Comparison of ENCODE assay signal across 9 mouse cellular contexts in the genomic region with DNA sequence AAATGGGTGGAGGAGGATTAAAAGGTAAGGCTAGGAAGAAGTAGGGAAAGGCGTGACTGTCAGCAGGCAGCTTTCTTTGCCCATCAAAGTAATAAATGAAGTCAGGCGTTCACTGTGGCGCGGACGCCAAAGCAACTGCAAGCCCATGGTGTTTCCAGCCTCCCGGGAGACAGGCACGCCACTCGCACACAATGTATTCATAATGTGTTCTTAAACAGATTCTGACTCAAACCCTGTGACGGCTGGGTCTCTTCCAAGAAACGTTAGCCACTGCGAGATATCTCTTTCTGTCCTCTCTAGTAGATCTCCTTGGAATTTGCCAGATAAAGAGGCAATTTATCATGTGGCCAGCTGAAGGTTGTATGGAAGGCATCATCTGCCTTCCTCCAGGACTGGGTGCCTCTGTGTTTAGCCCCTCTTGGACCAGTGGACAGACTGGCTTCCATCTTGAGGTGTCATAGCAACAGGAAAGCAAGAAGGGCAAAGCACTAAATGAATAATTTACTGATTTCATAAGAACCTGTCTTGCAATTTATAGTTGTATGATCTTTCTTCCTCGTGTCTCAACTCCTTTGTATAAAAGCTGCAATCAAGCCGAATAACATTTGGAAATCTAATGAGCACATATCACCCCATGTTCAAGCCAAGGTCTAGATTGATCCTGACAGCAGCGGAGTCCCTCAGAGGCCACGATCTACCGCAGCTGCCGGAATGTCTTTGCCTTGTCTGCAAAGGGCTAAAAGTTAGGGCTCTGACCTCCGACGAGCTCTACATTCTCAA.
A peak's percentile ranks its signal among the peaks of the same experiment; 100 is the strongest.
DNase-seq lines count a peak whose midpoint lies in the region; ATAC-seq and TF ChIP-seq lines count a peak whose summit lies in the region.
"Had no signal": no experiment of that assay in that cellular context is flagged by ENCODE, and none has a peak within 500 bp of the region (broad histone marks: within the 10 kb centered on the region; RNA-seq: fewer than 3 reads in every experiment).

No protein-coding gene starts in this region.

- H3K4me1 ChIP-seq in intestine, postnatal 0 days (replicated peaks; ENCODE audit: control insufficient read depth, insufficient read depth, low read length) = peaks cover 12% of the 10 kb centered on the region
- H3K4me1 ChIP-seq in intestine, embryonic 15.5 days (replicated peaks) = peaks cover 33% of the 10 kb centered on the region
- H3K4me1 ChIP-seq in forebrain, embryonic 13.5 days = peaks cover 77% of the 10 kb centered on the region
- H3K4me1 ChIP-seq in midbrain, embryonic 13.5 days (replicated peaks) = peaks cover 83% of the 10 kb centered on the region

- WGBS in intestine, postnatal 0 days = 68% methylated on average over 19 of the region's 19 CpGs
- 62% methylated on average over 19 of the region's 19 CpGs for WGBS in intestine, embryonic 15.5 days
- WGBS in forebrain, embryonic 13.5 days = 48% methylated on average over 19 of the region's 19 CpGs
- 41% methylated on average over 19 of the region's 19 CpGs for WGBS in midbrain, embryonic 13.5 days

- no peaks in the 10 kb centered on the region for H3K9me3 ChIP-seq in intestine, postnatal 0 days (ENCODE audit: control insufficient read depth)
- H3K9me3 ChIP-seq in intestine, embryonic 15.5 days = no peaks in the 10 kb centered on the region
- no peaks in the 10 kb centered on the region for H3K9me3 ChIP-seq in forebrain, embryonic 13.5 days (replicated peaks)
- no peaks in the 10 kb centered on the region for H3K9me3 ChIP-seq in midbrain, embryonic 13.5 days
- H3K9me3 ChIP-seq: limb, embryonic 15.5 days had no signal

- no peak for ATAC-seq in intestine, postnatal 0 days
- no peak for ATAC-seq in intestine, embryonic 15.5 days
- ATAC-seq in forebrain, embryonic 13.5 days = no peak
- ATAC-seq in midbrain, embryonic 13.5 days = peak; percentile 41

- no peaks in the 10 kb centered on the region for H3K36me3 ChIP-seq in intestine, postnatal 0 days (ENCODE audit: control insufficient read depth, insufficient read depth)
- no peaks in the 10 kb centered on the region for H3K36me3 ChIP-seq in intestine, embryonic 15.5 days
- 0 out of 2 replicates have a peak, but pooled peaks cover 3% of the 10 kb centered on the region for H3K36me3 ChIP-seq in forebrain, embryonic 13.5 days (ENCODE audit: poor library complexity, severe bottlenecking)
- H3K36me3 ChIP-seq in midbrain, embryonic 13.5 days = no peaks in the 10 kb centered on the region
- H3K36me3 ChIP-seq: limb, embryonic 15.5 days had no signal

- DNase-seq in adrenal gland, postnatal 14 days = peak; percentile 54
- no peak for DNase-seq in frontal cortex, adult 2 months (ENCODE audit: extremely low spot score in 1 of 2, low spot score in 1 of 2)
- no peak for DNase-seq in thymus, postnatal 4 days
- DNase-seq in spleen, postnatal 14 days (ENCODE audit: low spot score in 2 of 2) = no peak

- peak overlapping the region; percentile 22; the same call in 1 of the 2 replicates for H3K27ac ChIP-seq in intestine, postnatal 0 days (ENCODE audit: low read depth, low read length)
- H3K27ac ChIP-seq in intestine, embryonic 15.5 days = no peak overlapping the region
- peak overlapping the region; percentile 59 for H3K27ac ChIP-seq in forebrain, embryonic 13.5 days
- H3K27ac ChIP-seq in midbrain, embryonic 13.5 days = peak overlapping the region; percentile 84
- H3K27ac ChIP-seq: limb, embryonic 15.5 days had no signal

- H3K4me2 ChIP-seq in intestine, postnatal 0 days (replicated peaks; ENCODE audit: low read depth) = no peak overlapping the region
- H3K4me2 ChIP-seq in intestine, embryonic 15.5 days (replicated peaks) = no peak overlapping the region
- H3K4me2 ChIP-seq in forebrain, embryonic 13.5 days = no peak overlapping the region
- no peak overlapping the region; the same call in 1 of the 2 replicates for H3K4me2 ChIP-seq in midbrain, embryonic 13.5 days (replicated peaks)
- H3K4me2 ChIP-seq: limb, embryonic 15.5 days had no signal

- H3K27me3 ChIP-seq in intestine, postnatal 0 days (replicated peaks; ENCODE audit: control insufficient read depth, insufficient read depth, low read length) = no peaks in the 10 kb centered on the region
- H3K27me3 ChIP-seq in intestine, embryonic 15.5 days (replicated peaks) = no peaks in the 10 kb centered on the region
- H3K27me3 ChIP-seq in forebrain, embryonic 13.5 days = no peaks in the 10 kb centered on the region
- no peaks in the 10 kb centered on the region for H3K27me3 ChIP-seq in midbrain, embryonic 13.5 days
- H3K27me3 ChIP-seq: limb, embryonic 15.5 days had no signal

- no peak for TF ChIP-seq CTCF in intestine, postnatal 0 days (IDR thresholded peaks at IDR 0.05; ENCODE audit: low read depth)

- H3K9ac ChIP-seq in intestine, postnatal 0 days (ENCODE audit: low read depth, low read length) = no peak overlapping the region
- no peak overlapping the region for H3K9ac ChIP-seq in intestine, embryonic 15.5 days
- H3K9ac ChIP-seq in forebrain, embryonic 13.5 days = no peak overlapping the region
- no peak overlapping the region for H3K9ac ChIP-seq in midbrain, embryonic 13.5 days (replicated peaks)
- H3K9ac ChIP-seq: limb, embryonic 15.5 days had no signal

- no peak overlapping the region for H3K4me3 ChIP-seq in intestine, postnatal 0 days (ENCODE audit: low read depth, low read length)
- H3K4me3 ChIP-seq in intestine, embryonic 15.5 days (replicated peaks) = no peak overlapping the region
- H3K4me3 ChIP-seq in forebrain, embryonic 13.5 days = no peak overlapping the region
- no peak overlapping the region for H3K4me3 ChIP-seq in midbrain, embryonic 13.5 days (replicated peaks)
- H3K4me3 ChIP-seq: limb, embryonic 15.5 days had no signal
